Mouse (Mus musculus): ENCODE measurements around the gene Fthl17b.
A peak's percentile ranks its signal among the peaks of the same experiment; 100 is the strongest.
"Not testable (repeated sequence)": the region's sequence is repeated elsewhere in the genome, so short reads cannot be mapped to it uniquely, and the experiment has no call there.

The Fthl17b gene

DNA sequence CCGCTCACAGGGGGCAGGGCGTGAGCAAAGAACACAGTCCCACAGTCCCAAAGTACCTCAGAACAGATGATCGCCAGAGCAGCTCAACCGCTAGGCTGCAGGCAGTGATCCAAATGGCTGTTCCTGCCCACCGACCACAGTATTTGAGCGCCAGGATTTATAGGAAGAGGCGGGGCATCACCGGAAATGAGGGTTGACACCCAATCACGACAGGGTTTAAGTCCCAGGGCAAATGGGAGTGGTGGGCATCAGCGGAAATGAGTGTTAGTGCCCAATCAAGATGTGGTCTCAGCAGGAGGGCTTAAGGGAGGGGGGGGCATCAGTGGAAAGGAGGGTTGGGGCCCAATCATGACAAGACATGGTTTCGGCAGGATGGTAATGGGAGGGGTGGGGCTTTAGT is at the start of gene Fthl17b:
Fthl17b (minus strand) TSS at position 101 of the 400 bp plus-strand sequence.
- DNase-seq, result not testable (repeated sequence)

DNA sequence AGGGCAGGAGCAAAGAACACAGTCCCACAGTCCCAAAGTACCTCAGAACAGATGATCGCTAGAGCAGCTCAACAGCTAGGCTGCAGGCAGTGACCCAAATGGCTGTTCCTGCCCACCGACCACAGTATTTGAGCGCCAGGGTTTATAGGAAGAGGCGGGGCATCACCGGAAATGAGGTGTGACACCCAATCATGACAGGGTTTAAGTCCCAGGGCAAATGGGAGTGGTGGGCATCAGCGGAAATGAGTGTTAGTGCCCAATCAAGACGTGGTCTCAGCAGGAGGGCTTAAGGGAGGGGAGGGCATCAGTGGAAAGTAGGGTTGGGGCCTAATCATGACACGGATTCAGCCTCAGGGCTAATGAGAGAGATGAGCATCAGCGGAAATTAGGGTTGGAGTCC is 23.9 kb upstream of the Fthl17b start, which contains the start of gene Fthl17d:
Fthl17d (minus strand) TSS at position 101 of the 400 bp plus-strand sequence.
- DNase-seq, result not testable (repeated sequence)

GRCm38 (mm10) chrX:8976459-8976858 is 13.7 kb upstream of the Fthl17b start, which contains the start of gene Fthl17c:
Gene Fthl17c (minus strand): TSS chrX:8976559.
- DNase-seq, result not testable (repeated sequence)

- DNase-seq, result peak; percentile 1
Measured at GRCm38 (mm10) chrX:8964618-8965017, 1.8 kb upstream of the Fthl17b start.

DNA sequence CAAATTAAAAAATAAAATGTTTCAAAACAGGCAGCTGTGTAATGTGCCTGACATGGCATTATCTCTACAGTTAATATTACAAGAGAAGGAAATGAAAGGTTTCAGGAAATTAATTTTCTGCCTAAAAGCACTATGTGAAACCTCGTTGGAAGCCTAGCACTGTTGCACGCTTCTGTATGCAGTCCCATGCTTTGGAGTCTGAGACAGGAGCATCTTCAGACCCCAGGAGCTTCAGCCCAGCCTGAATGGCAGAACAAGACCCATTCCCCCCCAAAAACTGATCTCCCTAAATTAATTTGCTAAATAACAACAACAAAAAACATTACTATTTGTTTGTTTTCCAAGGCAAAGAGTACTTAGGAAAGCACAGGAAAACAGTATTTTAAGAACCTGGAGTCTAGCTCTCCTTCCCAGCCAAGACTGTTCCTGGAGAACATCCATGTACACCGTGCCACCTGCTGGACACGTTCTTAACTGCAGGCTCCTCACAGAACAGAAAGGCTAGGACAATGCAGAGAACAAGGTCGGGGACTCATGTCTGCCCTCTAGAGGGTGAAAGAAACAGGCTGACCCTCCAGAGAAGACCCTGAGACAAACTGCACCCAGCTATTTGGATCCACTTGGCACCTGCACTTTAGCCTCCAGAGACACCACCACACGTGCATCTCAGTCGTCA is 14.5 kb downstream of the Fthl17b start:
- DNase-seq, result peak; percentile 84

DNA sequence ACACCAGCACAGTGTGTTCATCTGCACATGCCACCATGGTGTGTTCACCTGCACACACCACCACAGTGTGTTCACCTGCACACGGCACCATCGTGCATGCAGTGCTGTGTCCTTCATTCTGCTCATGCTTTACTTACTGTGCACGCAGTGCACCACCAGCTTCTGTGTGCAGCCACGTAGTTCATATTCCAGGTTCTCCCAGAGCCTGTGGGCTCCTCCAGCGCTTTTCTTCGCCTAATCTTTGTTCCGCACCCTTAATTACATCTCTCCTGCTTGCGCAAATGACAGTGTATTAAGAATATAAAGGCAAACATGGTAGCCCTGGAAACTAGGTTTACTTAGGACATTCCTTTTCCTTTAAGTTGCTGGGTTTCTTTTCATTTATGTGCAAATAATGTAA is 18.7 kb downstream of the Fthl17b start:
- DNase-seq, result no peak

GRCm38 (mm10) chrX:8927308-8927707 is 35.5 kb downstream of the Fthl17b start:
- DNase-seq, result no peak

DNA sequence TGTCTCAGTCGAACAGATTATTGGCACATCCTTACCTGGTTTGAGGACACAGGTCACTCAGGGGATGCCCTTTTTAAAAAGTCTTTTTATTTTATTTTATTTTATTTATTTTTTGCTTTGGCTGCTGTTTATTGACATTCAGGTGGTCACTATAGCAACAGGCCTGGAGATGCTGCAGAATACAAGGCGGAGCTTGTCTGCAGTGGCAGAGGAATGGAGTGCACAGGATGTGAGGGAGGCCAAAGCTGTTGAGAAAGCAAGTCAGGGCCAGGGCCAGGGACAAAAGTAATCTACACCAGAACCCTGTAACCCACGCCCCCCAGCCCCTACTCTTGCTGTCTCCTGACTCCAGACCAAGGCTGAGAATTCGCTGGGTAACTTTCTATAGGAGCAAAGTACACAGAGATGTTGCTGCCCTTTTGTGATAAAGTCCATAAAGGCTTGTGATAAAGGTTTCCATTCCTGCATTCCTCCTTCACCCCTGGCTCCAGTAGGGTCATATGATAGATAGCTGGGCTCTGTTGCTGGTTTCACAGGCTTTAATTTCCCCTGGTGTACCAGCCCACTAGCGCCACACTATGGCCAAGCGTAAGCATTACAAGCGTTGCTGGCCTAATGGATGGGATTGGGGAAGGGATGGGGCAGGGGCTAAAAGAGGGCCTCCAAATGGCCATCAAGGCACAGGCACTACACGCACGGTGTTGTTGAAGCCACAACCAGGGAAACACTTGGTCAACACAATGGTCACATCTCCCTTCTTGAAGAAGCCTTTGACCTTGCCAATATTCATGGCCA is 40.8 kb downstream of the Fthl17b start:
- DNase-seq, result peak; percentile 1

DNA sequence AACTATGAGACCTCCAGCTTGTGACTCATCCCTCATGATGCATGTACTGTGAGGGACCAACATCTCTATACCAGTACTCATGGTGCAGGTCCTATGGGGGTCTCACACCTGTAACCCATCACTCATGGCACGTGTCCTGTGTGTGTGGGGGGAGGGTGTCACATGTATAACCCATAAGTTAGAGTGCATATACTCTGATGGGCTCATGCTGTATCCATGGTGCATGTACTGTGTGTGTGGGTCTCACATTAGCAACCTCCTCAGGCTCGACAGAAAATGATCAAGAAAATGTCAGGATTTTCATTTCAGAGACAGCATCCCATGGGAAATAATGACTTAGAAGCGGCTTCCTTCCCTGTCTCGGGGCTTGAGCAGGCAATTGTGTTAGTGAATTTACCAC is 41.7 kb downstream of the Fthl17b start:
- DNase-seq, result no peak

All from lung, postnatal 14 days (tissue).